Mouse (Mus musculus) embryonic facial prominence, embryonic 14.5 days (tissue): ENCODE measurements at regions not wholly inside any gene's neighbourhood (a gene's known extent, or its start where the extent isn't known, plus 50 kb on each side); places are given as distances from the start of the nearest gene placed in this dataset.

Source experiments
- ATAC-seq: fragments of 200-750 bp; cut with Nextera tagmentation; 2 replicates; pipeline ENCODE4 v1.8.0; 2017; ENCODE audit warnings: low read depth, moderate number of reproducible peaks, moderate TSS enrichment
- DNase-seq: peaks from one replicate; pipeline ENCODE4 v3.0.0-alpha.2; 2015; ENCODE audit warnings: low spot score
- H3K27ac ChIP-seq: fragments of 300-500 bp; sonication (generic); replicated peaks from 2 replicates; pipeline ENCODE4 v1.5.1; 2014; ENCODE audit warnings: low read depth, mild to moderate bottlenecking, low read length, moderate library complexity
- H3K27me3 ChIP-seq: fragments of 300-500 bp; sonication (generic); replicated peaks from 2 replicates; pipeline ENCODE4 v1.6.1; 2014; ENCODE audit warnings: low read length; ENCODE audit not compliant: control insufficient read depth, insufficient read depth
- H3K36me3 ChIP-seq: fragments of 300-500 bp; sonication (generic); 2 replicates; pipeline ENCODE4 v1.6.1; 2014; ENCODE audit warnings: low read length, mixed read lengths; ENCODE audit not compliant: control insufficient read depth, insufficient read depth
- H3K4me1 ChIP-seq: fragments of 300-500 bp; sonication (generic); 2 replicates; pipeline ENCODE4 v1.6.1; 2014; ENCODE audit warnings: antibody characterized with exemption, low read length; ENCODE audit not compliant: control insufficient read depth, insufficient read depth
- H3K4me2 ChIP-seq: fragments of 300-500 bp; sonication (generic); 2 replicates; pipeline ENCODE4 v1.6.1; 2014; ENCODE audit warnings: low read depth, mild to moderate bottlenecking, low read length, moderate library complexity, mixed read lengths
- H3K4me3 ChIP-seq: fragments of 300-500 bp; sonication (generic); 2 replicates; pipeline ENCODE4 v1.5.1; 2014; ENCODE audit warnings: low read depth, mild to moderate bottlenecking, low read length
- H3K9ac ChIP-seq: fragments of 300-500 bp; sonication (generic); 2 replicates; pipeline ENCODE4 v1.6.1; 2014; ENCODE audit warnings: low read depth, mild to moderate bottlenecking, low read length, moderate library complexity, mixed read lengths
- H3K9me3 ChIP-seq: fragments of 300-500 bp; sonication (generic); 2 replicates; pipeline ENCODE4 v1.6.1; 2016; ENCODE audit warnings: low read length; ENCODE audit not compliant: control insufficient read depth
- WGBS: fragments of 180-500 bp; shearing (Covaris S2); extraction: QIAGEN DNeasy Blood & Tissue Kit; methylation state at CpG from one replicate; pipeline ENCODE4 v1.1.7; 2014; 5-methylcytosine and 5-hydroxymethylcytosine counted together

- Histone ChIP-seq H3K9ac (no peak overlapping the region), H3K4me3 (no peak overlapping the region), H3K36me3 (no peaks in the 10 kb centered on the region), H3K27ac (no peak overlapping the region), H3K27me3 (no peaks in the 10 kb centered on the region), H3K4me2 (no peak overlapping the region), H3K4me1 (no peaks in the 10 kb centered on the region), H3K9me3 (no peaks in the 10 kb centered on the region)
- DNase-seq (no peak), ATAC-seq (no peak)
- WGBS = 65% methylated on average over 3 of the region's 3 CpGs
These were observed 163.2 kb upstream of the Gulp1 start for GRCm38 (mm10) chr1:44388091-44388490.

- H3K4me3 ChIP-seq = no peak overlapping the region
- H3K4me1 ChIP-seq = no peaks in the 10 kb centered on the region
- WGBS = 87% methylated on average over 9 of the region's 9 CpGs
- no peak overlapping the region for H3K9ac ChIP-seq
- H3K27me3 ChIP-seq = no peaks in the 10 kb centered on the region
- DNase-seq (no peak), ATAC-seq (no peak)
- no peak overlapping the region for H3K27ac ChIP-seq
- H3K4me2 ChIP-seq = no peak overlapping the region
- H3K36me3 ChIP-seq = no peaks in the 10 kb centered on the region
- no peaks in the 10 kb centered on the region for H3K9me3 ChIP-seq
These were observed 159.2 kb upstream of the Gulp1 start for GRCm38 (mm10) chr1:44392141-44392540.

GRCm38 (mm10) chr1:44395538-44395937, 155.8 kb upstream of the Gulp1 start:
- Histone ChIP-seq H3K27me3 (no peaks in the 10 kb centered on the region), H3K9ac (no peak overlapping the region), H3K9me3 (no peaks in the 10 kb centered on the region), H3K36me3 (no peaks in the 10 kb centered on the region), H3K4me3 (no peak overlapping the region), H3K27ac (no peak overlapping the region), H3K4me2 (no peak overlapping the region), H3K4me1 (no peaks in the 10 kb centered on the region)
- DNase-seq = no peak
- WGBS = 56% methylated on average over 3 of the region's 3 CpGs
- no peak for ATAC-seq

GRCm38 (mm10) chr1:44398066-44398465, 153.2 kb upstream of the Gulp1 start:
- Histone ChIP-seq H3K27ac (no peak overlapping the region), H3K36me3 (no peaks in the 10 kb centered on the region), H3K27me3 (no peaks in the 10 kb centered on the region), H3K4me3 (no peak overlapping the region), H3K9me3 (no peaks in the 10 kb centered on the region), H3K4me2 (no peak overlapping the region), H3K9ac (no peak overlapping the region), H3K4me1 (no peaks in the 10 kb centered on the region)
- ATAC-seq (no peak), DNase-seq (no peak)
- 48% methylated on average over 2 of the region's 2 CpGs for WGBS

GRCm38 (mm10) chr1:44437822-44438221, 113.5 kb upstream of the Gulp1 start:
- no peak overlapping the region for H3K27ac ChIP-seq
- WGBS = 74% methylated on average over 2 of the region's 2 CpGs
- H3K9me3 ChIP-seq = no peaks in the 10 kb centered on the region
- DNase-seq (peak; percentile 1), ATAC-seq (no peak)
- no peaks in the 10 kb centered on the region for H3K4me1 ChIP-seq
- no peak overlapping the region for H3K9ac ChIP-seq
- no peak overlapping the region for H3K4me2 ChIP-seq
- H3K4me3 ChIP-seq = no peak overlapping the region
- H3K27me3 ChIP-seq = no peaks in the 10 kb centered on the region
- no peaks in the 10 kb centered on the region for H3K36me3 ChIP-seq
